Mouse (Mus musculus): ENCODE measurements at regions not wholly inside any gene's neighbourhood (a gene's known extent, or its start where the extent isn't known, plus 50 kb on each side); places are given as distances from the start of the nearest gene placed in this dataset.

GRCm38 (mm10) chr6:14616629-14617028 lies 138.4 kb downstream of the Ppp1r3a start:
- TF ChIP-seq CTCF (IDR thresholded peaks at IDR 0.05; ENCODE audit: insufficient read depth, low read length) (no peak), POLR2A (IDR thresholded peaks at IDR 0.05; ENCODE audit: borderline replicate concordance, extremely low read depth, low read depth, low read length) (no peak)

Measured in lung, adult 2 months (tissue).